Mouse (Mus musculus) ES-Bruce4 (cell line): ENCODE results near the gene Nppb.

ENCODE experiments used
- EP300 ChIP-seq: IDR thresholded peaks from 2 replicates; pipeline ENCODE4 v1.6.1; 2011; ENCODE audit warnings: low read depth, low read length; ENCODE audit not compliant: insufficient read depth
- POLR2A ChIP-seq: IDR thresholded peaks from one replicate; pipeline ENCODE4 v1.8.1; 2011; ENCODE audit warnings: low read length; ENCODE audit not compliant: insufficient read depth

DNA sequence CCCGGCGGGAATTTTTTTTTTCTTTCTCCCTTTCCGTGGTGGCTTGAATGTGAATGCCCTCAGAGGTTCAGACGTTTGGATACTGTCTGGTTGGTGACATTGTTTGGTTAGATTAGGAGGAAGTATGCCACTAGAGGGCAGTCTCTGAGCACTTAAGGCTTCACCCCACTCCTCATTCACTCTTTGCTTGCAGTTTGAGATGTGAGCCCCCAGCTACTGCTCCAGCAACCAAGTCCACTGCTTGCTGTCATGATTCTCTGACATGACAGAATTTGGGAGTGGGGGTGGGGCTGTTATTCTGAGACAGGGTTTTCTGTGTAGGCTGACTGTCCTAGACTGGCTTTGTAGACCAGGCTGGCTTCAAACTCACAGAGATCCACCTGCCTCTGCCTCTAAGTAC is 32.0 kb upstream of the Nppb start:
- TF ChIP-seq POLR2A (no peak), EP300 (no peak)
